Mouse (Mus musculus) lung, adult 2 months (tissue): ENCODE measurements at regions not wholly inside any gene's neighbourhood (a gene's known extent, or its start where the extent isn't known, plus 50 kb on each side); places are given as distances from the start of the nearest gene placed in this dataset.

Source experiments
- DNase-seq: peaks from one replicate; pipeline ENCODE4 v3.0.0; 2022
- H3K4me1 ChIP-seq: fragments of 200-500 bp; 2 replicates; pipeline ENCODE4 v1.6.1; 2011; ENCODE audit warnings: low read length; ENCODE audit not compliant: control insufficient read depth, insufficient read depth
- H3K4me3 ChIP-seq: fragments of 200-500 bp; replicated peaks from 2 replicates; pipeline ENCODE3; 2011; ENCODE audit warnings: low read depth, mild to moderate bottlenecking, control low read depth, low read length; ENCODE audit errors: extremely low read depth
- CTCF ChIP-seq: fragments of 200-500 bp; IDR thresholded peaks from 2 replicates; pipeline ENCODE4 v1.5.1; 2011; ENCODE audit warnings: mild to moderate bottlenecking, low read length, control low read depth; ENCODE audit not compliant: insufficient read depth
- POLR2A ChIP-seq: fragments of 200-500 bp; IDR thresholded peaks from 2 replicates; pipeline ENCODE4 v1.6.1; 2011; ENCODE audit warnings: low read depth, mild to moderate bottlenecking, control low read depth, low read length, borderline replicate concordance; ENCODE audit errors: extremely low read depth
- WGBS: fragments of 180-500 bp; shearing (Covaris S2); methylation state at CpG from one replicate; pipeline ENCODE4 v1.1.7; 2018; 5-methylcytosine and 5-hydroxymethylcytosine counted together

DNA sequence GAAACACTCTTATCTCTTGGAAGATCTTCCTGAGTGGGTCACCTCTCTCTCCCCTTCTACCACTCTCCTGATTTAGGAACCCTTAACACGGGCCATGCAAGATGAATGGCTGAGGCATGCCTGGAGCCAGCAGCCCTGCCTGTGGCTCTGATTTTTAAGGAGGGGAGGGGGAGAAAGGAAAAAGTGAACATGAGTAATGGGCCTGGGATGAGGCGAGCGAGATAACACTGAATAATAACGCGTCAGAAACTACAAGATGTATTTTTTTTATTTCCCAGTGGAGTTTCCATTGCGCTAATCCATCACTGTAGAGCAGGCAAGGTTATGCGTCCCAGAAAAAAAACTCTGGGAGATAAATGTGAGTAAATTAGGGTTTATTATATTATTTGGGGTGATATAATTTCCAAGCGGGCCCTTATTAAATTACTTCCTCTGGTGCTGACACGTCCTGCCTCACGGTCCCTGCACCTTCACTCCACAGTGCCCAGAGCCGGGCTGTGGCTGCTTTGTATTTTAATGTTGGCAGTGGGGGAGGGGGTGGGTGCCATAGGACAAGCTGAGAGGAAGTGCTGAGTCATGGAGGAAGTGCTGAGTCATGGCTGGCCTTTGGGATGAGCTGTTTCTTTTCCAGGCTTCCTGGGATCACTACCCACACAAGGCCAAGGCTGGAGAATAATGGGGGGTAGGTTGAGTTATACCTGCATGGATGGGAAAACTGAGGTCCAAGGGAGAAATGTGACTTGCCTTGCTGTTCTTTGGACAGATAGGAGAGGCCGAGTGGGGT, 103.6 kb upstream of the 4931429L15Rik start:
- WGBS = 52% methylated on average over 12 of the region's 12 CpGs
- Histone ChIP-seq H3K4me3 (no peak overlapping the region), H3K4me1 (no peaks in the 10 kb centered on the region)
- TF ChIP-seq CTCF = no peak
- TF ChIP-seq POLR2A = no peak
- no peak for DNase-seq

DNA sequence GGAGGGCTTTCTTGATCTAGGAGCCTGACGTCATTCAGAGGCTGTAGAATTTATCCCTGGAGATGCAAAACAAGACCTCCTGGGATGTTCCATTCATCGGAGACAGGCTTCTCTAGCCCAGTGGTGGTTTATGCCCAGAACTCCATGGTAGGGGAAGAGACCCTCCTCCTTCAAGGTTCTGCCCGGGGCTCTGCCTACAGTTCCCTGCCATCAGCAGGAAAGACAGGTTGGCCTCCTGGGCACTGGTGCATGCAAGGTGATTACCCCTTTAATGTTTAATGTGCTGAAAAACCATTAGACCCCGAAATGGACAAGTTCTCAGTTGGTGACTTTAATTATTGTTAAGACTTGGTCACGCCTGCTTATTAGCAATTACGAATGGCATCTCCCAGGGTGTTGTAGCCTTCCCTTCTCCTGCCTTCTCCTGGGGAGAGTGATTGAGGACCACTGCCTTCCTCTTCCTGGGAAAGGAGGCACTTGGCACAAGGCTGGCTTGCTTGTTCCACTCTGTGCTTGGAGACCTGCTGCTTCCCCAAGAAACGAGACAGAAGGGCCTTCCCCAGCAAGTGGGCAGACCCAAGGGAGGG, 102.0 kb upstream of the 4931429L15Rik start:
- 61% methylated on average over 7 of the region's 7 CpGs for WGBS

DNA sequence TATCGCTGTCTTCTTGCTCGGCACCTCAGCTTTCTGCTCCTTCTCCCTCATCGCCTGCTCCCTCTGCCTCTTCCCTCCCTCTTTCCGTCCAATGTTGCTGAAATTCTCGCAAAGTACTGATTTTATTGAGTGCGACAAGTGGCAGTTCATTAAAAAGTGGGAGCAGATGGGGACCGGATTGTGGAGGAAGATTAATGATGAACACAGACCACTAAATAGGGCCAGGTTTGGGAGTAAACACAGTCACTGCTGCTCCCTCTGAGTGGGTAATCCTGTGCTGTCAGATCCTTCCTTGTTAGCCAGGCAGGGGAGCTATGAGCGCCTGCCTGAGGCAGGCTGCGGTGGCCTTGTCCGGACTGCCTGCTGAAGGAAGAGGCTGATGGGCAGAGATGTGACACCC, 91.9 kb upstream of the 4931429L15Rik start:
- H3K4me1 ChIP-seq = no peaks in the 10 kb centered on the region
- TF ChIP-seq CTCF (no peak), POLR2A (no peak)
- DNase-seq = no peak
- 68% methylated on average over 10 of the region's 10 CpGs for WGBS
- H3K4me3 ChIP-seq = no peak overlapping the region

More for the DNA sequence above, 102.0 kb upstream of the 4931429L15Rik start:
- no peak for DNase-seq
- H3K4me1 ChIP-seq = no peaks in the 10 kb centered on the region
- no peak overlapping the region for H3K4me3 ChIP-seq
- TF ChIP-seq POLR2A (no peak), CTCF (no peak)

DNA sequence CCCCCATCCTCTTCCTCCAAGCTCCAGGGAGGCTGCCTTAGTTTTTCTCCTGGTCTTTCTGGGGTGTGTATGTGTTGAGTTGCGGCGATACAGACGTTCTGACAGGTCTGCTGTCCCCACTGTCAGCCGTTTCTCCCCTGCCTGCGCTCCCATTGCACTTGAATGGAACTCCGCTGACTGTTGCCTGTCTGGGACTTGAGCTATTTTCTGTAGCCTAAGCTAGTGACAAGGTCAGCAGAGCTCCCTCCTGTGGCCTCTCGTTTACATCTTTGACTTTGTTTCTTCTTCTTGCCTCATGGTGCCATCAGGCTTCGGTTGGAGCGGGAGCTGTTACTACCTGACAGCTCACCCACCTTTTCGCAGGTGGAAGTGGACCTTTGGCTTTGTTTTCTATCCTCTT, 89.0 kb upstream of the 4931429L15Rik start:
- no peak for DNase-seq
- Histone ChIP-seq H3K4me3 (no peak overlapping the region), H3K4me1 (no peaks in the 10 kb centered on the region)
- no peak for TF ChIP-seq CTCF
- no peak for TF ChIP-seq POLR2A
- 79% methylated on average over 10 of the region's 10 CpGs for WGBS

DNA sequence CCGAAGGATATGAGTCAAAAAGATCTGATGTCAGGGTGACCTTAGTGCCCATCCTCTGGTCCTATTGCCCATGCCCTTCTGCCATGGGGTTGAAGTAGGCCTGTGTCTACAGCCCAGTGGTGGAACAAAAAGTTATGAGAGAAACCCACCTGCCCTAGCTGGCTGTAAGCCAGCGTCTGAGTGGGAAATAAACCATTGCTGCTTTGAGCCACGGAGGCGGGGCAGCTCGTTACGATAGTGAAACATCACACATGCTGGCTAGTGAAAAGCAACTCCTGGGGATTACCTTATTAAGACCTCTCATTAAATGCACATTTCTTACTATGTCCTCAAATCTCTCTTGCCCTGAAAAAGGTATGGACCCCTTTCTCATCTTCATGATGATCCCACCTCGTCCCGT, 86.8 kb upstream of the 4931429L15Rik start:
- DNase-seq = no peak
- H3K4me3 ChIP-seq = no peak overlapping the region
- TF ChIP-seq CTCF (no peak), POLR2A (no peak)
- WGBS = 76% methylated on average over 8 of the region's 8 CpGs
- H3K4me1 ChIP-seq = no peaks in the 10 kb centered on the region

DNA sequence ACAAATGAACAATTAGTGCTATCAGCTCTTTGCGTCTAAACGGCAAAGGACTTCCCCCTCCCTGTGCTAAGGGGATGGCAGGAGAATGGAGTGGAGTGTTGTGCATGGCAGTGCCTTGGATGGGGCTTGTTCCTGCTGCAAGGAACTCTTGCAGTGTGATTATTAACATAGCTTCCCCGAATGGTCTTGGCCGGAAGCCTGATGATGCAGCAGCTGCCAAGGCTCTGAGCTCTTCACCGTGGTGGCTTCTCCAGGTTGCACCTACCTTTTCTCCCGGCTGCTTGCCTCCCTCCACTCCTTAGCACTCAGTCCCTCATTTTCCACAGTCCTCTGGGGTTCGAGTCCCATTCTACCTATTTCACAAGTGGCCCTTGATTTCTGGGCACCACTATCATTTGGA, 76.8 kb upstream of the 4931429L15Rik start:
- TF ChIP-seq POLR2A = no peak
- no peak for TF ChIP-seq CTCF
- no peak for DNase-seq
- WGBS = 60% methylated on average over 7 of the region's 7 CpGs
- Histone ChIP-seq H3K4me3 (no peak overlapping the region), H3K4me1 (no peaks in the 10 kb centered on the region)

DNA sequence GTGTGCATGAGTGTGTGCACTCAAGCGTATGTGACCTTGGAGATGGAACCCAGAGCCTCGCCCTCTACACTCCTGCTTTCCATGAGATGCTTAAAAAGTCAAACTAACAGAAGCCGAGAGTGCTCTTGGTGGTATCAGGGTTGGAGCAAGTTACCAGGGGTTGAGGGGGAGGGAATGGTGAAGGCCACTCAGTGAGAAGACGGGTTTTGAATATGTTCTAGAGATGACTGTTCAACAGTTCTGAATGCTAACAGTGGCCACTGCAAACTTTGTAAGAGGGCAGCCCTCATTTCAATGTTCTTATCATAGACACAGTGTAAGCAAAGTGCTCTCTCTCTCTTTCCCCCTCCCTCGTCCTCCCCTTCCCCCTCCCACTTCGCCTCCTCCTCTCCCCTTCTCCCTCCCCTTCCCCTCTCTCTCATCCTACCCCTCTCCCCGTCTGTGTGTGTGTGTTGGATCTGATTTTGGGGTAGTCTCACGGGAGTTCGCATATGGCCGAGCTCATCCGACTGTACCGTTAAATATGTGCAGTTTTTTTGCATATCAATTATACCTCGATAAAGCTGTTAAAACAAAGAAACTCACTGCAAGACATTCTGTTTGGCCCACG, 75.5 kb upstream of the 4931429L15Rik start:
- 51% methylated on average over 14 of the region's 14 CpGs for WGBS
- TF ChIP-seq POLR2A (no peak), CTCF (no peak)
- no peak overlapping the region for H3K4me3 ChIP-seq
- DNase-seq = no peak
- H3K4me1 ChIP-seq = no peaks in the 10 kb centered on the region

DNA sequence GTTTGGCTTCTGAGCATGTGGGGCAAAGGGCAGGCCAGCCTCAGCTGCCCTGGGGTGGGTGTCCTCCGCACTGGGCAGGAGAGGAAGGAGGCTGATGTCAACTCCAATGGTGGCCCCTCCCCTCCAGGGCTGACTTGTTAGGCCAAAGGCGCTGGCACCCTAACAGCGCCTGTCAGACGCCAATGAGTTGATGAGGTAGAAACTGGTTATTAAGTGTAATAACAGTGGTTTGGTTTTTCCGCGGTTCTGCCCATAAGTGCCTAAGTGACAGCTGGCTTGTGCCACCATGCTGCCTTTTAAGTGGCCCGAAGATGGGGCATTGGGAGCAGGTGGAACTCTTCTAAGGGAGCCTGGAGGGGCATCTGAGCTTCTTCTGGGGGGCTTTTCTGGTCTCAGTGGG, 74.5 kb upstream of the 4931429L15Rik start:
- Histone ChIP-seq H3K4me1 (0 out of 2 replicates have a peak, but pooled peaks cover 3% of the 10 kb centered on the region), H3K4me3 (no peak overlapping the region)
- 74% methylated on average over 7 of the region's 7 CpGs for whole genome bisulfite sequencing
- TF ChIP-seq CTCF = no peak
- TF ChIP-seq POLR2A = no peak
- no peak for DNase-seq

DNA sequence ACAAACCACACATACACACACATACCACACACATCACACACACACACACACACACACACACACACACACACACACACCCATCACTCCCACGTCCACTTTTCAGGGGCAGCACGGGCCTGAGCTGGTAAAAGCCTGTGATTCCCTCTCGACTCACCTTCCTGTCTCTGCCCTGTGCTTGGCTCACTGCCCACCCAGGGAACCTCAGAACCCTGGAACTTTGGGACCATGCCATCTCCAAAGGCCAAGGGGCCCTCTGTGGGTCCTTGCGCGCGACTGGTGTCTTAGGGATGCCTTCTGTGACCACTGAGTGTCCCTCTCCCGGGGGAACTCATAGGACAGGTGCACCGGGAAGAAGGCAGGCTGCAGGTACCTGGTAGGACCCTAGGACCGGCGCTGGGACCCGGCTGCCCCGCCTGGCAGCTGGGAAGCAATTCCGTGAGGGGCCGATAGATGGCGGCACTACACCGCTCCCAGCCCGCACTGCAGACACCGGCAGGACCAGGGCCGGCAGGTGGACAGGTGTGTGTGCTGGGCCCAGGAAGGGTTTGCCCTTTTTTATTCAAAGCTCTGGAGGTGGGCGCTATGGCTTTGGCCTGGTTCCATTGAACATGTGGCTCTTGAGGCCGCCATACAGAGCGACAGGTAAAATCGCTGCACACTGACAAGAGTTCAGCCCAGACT, 73.0 kb upstream of the 4931429L15Rik start:
- H3K4me3 ChIP-seq = no peak overlapping the region
- 0 out of 2 replicates have a peak, but pooled peaks cover 3% of the 10 kb centered on the region for H3K4me1 ChIP-seq
- TF ChIP-seq CTCF (peak; percentile 55), POLR2A (no peak)
- peak; percentile 53 for DNase-seq
- WGBS = 6% methylated on average over 23 of the region's 23 CpGs

DNA sequence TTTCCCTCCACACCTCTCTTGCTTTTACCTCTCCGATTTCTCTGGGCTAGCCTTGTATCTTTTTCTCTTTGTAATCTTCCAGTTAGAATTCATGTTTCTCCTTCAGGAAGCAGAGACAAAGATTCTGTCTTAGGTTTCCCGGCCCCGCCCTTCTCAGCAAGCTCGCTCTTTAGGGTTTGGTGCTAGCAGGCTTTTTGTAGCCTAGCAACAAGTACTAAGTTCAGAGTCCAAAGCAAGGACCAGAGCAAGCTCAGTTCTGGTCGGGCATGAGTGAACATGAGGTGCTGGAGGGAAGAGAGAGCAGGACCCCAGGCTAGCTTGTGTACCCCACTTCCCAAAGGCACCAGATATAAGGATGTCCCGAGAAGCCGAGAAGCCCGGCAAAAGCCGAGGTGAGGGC, 70.0 kb upstream of the 4931429L15Rik start:
- Histone ChIP-seq H3K4me1 (0 out of 2 replicates have a peak, but pooled peaks cover 3% of the 10 kb centered on the region), H3K4me3 (peak overlapping the region; percentile 35)
- no peak for TF ChIP-seq POLR2A
- no peak for TF ChIP-seq CTCF
- 8% methylated on average over 9 of the region's 9 CpGs for whole genome bisulfite sequencing
- no peak for DNase-seq
